18 mouse cellular contexts compared by ENCODE assay signal in the genomic region with DNA sequence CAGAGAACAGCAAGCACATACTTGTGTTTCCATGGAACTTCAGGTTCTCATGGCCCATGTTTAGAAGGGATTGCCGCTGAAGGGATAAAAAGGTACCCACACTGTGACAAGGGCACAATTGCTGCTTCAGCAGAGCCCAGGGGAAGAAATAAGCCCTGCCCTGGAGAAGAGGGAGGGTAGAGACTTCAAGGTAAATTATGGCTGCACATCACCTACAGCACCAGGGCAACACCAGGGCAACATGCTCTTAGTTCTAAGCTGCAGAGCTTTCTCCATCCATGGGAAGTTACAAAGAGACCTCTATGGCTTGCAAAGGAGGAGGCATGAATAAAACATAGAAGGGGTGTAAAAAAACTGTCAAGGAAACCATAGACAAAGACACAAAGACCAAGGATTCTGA.
"Had no signal": no experiment of that assay in that cellular context is flagged by ENCODE, and none has a peak within 500 bp of the region (broad histone marks: within the 10 kb centered on the region; RNA-seq: fewer than 3 reads in every experiment).

No protein-coding gene starts in this region.

- H3K9me3 ChIP-seq: limb, embryonic 15.5 days; liver, embryonic 12.5 days; midbrain, embryonic 13.5 days had no signal

- ATAC-seq: liver, embryonic 12.5 days; midbrain, embryonic 13.5 days; midbrain, embryonic 16.5 days had no signal

- H3K27me3 ChIP-seq: limb, embryonic 15.5 days; liver, embryonic 12.5 days; midbrain, embryonic 13.5 days had no signal

- H3K9ac ChIP-seq: limb, embryonic 15.5 days; liver, embryonic 12.5 days; liver, embryonic 14.5 days; lung, embryonic 14.5 days; midbrain, embryonic 13.5 days had no signal

- H3K36me3 ChIP-seq: limb, embryonic 15.5 days; liver, embryonic 12.5 days; midbrain, embryonic 13.5 days had no signal

- H3K4me1 ChIP-seq: limb, embryonic 15.5 days; liver, embryonic 12.5 days; midbrain, embryonic 13.5 days had no signal

- H3K4me2 ChIP-seq: limb, embryonic 15.5 days; liver, embryonic 12.5 days; lung, embryonic 14.5 days; midbrain, embryonic 11.5 days; midbrain, embryonic 13.5 days had no signal

- H3K4me3 ChIP-seq: limb, embryonic 15.5 days; liver, embryonic 12.5 days; midbrain, embryonic 13.5 days had no signal

- DNase-seq: lung, adult 18-20 months; lung, embryonic 14.5 days; lung, postnatal 10 days; lung, postnatal 4 days; retina, postnatal 1 day; right cerebral cortex, adult 18-20 months; right cerebral cortex, postnatal 25 days; right cerebral cortex, postnatal 4 days; spleen, adult 18-20 months; thymus, adult 2 months; thymus, postnatal 25 days; thymus, postnatal 4 days had no signal

- H3K27ac ChIP-seq: limb, embryonic 15.5 days; liver, embryonic 12.5 days; liver, embryonic 14.5 days; midbrain, embryonic 13.5 days had no signal
